Mouse (Mus musculus) ZHBTc4 (cell line): Measurements from ENCODE around the gene Tsnaxip1.
A peak's percentile ranks its signal among the peaks of the same experiment; 100 is the strongest.

Source experiments
- DNase-seq: peaks from one replicate; pipeline ENCODE4 v3.0.0-alpha.2; 2011; ENCODE audit warnings: low read depth, low spot score

Tsnaxip1 gene

GRCm38 (mm10) chr8:105826861-105827848 is at the start of gene Tsnaxip1, which contains the start of gene Ranbp10:
Tsnaxip1 (plus strand) TSS chr8:105827731.
Ranbp10 (minus strand) TSS chr8:105827350.
- peak; percentile 99 for DNase-seq

GRCm38 (mm10) chr8:105777833-105778232 is 49.7 kb upstream of the Tsnaxip1 start:
- DNase-seq: no peak

GRCm38 (mm10) chr8:105780298-105780697 is 47.2 kb upstream of the Tsnaxip1 start:
- no peak for DNase-seq

- DNase-seq: peak; percentile 79
These were observed 39.3 kb upstream of the Tsnaxip1 start for GRCm38 (mm10) chr8:105788241-105788640.

- no peak for DNase-seq
These were observed 38.6 kb upstream of the Tsnaxip1 start for GRCm38 (mm10) chr8:105788927-105789326.

DNA sequence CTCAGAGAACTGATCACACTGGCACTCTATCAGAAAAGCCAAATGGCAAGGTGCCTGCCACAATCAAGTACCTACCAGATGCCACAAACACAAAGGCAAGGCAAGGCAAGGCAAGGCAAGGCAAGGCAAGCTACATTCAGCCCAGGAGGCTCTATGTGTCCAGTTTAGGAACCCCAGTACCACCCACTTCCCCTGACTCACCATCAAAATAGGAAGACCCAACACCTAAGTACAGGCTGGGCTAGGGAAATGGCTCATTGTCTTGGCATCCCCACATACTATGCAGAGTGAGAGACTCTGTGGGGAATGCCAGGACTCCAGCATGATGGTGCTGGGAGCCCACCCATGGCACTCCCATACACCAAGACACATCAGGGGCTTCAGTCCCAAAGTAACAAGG is 37.9 kb upstream of the Tsnaxip1 start:
- DNase-seq: no peak

DNA sequence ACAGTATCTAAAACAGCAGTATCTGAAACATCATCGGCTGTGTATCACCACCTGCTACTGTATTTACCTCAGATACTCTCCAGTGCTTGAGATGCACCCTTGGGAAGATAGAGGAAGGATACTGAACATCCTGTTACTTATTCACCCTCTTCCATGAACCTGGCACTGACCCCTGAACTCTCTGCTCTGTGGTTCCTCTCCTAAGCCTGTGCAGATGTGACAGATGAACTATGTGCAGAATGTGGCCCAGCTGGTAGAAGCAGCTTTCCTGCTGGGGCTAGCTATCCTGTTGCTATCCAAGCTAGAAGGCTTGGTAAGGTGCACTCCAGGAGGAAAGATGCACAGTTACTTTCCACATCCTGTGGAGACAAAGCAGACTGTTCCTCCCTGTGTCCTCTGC is 34.2 kb upstream of the Tsnaxip1 start:
- DNase-seq: no peak

DNA sequence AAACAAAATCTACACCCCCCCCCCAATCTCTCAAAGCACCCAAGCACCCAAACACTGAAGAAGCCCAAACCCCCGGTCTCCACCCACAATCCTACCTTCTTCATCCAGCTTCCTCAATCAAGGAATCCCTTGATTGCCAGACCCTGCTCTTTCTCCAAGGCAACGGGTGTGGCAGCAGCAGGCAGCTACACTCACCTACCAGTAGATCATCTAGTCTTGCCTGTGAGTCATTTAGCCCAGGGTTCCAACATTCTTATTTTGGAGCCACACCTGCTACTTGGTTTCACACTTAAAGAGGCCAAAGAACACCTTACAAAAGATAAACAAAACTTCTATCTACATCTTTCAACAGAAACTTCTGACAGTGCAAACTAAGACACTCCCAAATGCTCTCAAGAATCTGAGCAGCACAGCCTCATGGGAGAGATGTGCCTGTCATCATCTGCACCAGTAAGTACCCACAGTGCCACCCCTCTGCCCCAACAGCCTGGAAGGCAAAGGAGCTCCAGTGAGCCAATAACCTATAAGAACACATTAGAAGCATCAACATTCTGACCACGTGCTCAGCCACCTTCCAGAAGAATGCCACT is 33.4 kb upstream of the Tsnaxip1 start:
- DNase-seq: no peak

DNA sequence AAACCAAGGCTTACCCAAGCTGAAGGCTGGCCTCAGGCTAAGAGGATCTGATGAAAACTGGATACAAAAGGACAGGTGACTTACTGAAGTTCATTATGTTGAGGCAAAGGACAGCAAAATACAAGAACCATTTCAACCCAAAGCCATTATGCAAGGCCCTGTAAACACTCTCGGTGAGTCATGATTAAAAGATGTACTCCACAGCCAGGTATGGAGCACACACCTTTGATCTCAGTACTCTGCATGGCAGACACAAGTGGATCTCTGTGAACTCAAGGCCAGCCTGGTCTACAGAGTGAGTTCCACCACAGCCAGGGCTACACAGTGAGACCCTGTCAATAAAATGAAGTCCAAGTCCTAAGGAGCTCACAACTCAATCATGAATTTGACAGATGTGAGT is 31.7 kb upstream of the Tsnaxip1 start:
- DNase-seq: no peak

- no peak for DNase-seq
These were observed 29.1 kb upstream of the Tsnaxip1 start for GRCm38 (mm10) chr8:105798408-105798807.

- DNase-seq: peak; percentile 64
These were observed 28.3 kb upstream of the Tsnaxip1 start for GRCm38 (mm10) chr8:105799091-105799812.

DNA sequence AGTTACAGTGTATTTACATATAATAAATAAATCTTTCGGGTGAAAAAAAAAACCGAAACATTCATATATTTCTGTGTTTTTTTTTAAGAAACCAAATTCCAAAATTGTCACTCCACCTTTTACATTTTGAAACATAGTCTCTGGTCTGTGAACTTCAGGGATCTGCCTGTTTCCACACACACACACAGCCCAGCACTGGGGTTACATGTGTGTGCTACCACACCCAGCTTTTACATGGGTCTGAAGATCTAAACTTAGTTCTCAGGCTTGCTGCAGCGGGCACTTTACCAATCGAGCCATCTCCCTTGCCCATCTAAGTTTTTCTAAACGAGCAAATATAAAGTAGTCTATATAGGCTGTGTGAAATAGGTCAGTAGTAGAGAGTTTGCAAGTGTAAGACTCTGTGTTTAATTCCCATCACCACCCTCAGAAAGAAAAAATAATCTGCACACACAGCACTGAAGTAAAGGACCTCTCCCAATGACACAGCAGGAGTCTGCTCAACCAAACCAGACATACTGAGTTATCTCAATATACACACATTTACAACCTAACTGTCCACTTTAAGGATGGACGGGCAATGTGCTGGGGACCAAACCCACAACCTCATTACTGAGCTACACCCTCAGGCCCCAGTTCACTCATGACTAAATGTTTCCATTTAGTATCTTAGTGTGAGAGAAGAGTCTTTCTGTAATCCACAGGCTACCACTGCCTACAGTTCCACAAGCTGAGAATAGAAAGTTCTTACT is 26.2 kb upstream of the Tsnaxip1 start:
- DNase-seq: no peak

DNA sequence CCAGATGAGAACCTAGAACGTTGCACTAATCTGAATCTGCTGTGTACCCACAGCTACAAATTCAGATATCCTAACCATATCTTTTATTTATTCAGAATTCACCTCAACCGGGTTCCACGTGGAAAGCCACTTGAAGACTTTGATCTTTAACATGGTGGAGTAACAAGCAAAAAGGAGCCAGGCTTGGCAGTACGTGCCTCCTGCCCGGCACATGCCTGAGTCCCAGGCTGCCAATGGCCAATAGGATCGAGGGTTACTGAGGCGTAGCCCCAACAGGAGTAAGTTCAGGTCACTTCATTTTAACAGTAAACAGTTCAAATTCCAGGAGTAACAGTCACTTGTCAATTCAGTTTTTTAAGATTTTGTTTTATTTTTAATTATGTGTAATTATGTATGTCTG is 22.7 kb upstream of the Tsnaxip1 start:
- no peak for DNase-seq

DNA sequence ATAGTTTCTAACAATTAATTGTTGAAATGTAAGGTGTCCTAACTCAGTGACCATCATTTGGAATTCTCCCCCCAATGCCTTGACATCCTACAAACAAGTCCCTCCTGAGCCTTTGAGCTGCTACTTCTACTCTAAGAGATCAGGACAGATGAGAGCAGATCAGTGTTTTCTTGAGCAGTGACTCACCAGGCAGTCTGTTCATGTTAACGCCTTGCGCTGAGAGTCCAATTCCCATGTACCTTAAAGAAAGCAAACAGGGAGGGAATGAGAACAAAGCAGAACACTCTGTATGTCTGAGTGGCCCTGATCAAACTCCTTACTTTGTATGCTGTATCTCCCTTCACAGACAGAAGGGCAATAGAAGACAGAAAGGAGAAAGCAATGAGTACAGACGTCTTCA is 22.2 kb upstream of the Tsnaxip1 start:
- DNase-seq: no peak

DNA sequence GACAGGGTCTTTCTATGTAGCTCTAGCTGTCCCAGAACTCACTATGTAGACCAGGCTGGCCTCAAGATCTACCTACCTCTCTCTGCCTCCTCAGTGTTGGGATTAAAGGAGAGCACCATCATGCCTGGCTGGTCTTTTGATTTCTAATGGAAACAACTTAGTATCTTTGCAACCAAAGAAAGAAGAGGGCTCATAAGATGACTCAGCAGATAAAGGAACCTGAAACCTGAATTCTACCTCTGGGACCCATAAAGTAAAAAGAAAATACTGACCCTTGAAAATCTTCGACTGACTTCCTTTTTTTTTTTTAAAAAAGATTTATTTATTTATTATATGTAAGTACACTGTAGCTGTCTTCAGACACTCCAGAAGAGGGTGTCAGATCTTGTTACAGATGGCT is 21.6 kb upstream of the Tsnaxip1 start:
- no peak for DNase-seq

- DNase-seq: no peak
These were observed 19.8 kb upstream of the Tsnaxip1 start for GRCm38 (mm10) chr8:105807766-105808165.

DNA sequence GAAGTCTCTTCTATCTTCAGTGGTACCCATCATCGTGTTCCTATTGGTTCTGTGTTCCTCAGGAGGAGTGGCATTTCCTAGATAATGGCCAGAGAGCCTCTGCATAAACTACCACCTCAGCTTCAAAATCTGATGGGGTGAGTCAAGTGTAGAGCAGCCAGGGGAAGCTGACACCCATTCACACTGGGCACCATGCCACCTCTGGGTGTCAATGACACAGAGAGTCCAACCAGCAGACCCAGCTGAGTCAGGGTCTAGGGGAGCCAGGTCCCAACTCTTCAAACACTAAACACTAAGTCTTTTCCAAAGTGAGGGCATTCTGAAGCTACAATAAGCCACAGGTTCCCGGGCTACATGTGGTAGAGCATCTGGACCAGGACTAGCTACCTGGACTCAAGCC is 19.1 kb upstream of the Tsnaxip1 start:
- no peak for DNase-seq

- DNase-seq: no peak
These were observed 17.2 kb upstream of the Tsnaxip1 start for GRCm38 (mm10) chr8:105810245-105810786.

GRCm38 (mm10) chr8:105811061-105811460 is 16.5 kb upstream of the Tsnaxip1 start:
- DNase-seq: no peak

DNA sequence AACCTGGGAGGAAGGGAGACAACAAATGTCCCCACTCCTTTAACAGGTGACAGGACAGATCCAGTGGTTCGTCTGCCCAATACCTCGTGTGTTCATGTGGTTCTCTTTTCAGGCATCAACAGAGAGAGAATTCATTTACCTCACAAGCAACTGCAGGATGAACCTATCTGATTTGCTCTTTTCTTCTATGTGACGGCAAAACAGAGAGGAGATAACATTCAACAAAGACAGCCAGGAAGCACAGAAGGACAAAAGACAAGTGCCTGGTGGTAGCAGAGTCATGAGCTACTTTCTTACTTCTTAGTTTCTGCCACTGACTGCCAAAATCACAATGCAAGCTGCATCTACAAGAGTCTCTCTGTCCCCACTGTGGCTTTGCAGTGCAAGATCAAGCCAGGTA is 16.0 kb upstream of the Tsnaxip1 start:
- no peak for DNase-seq

- DNase-seq: no peak
These were observed 15.0 kb upstream of the Tsnaxip1 start for GRCm38 (mm10) chr8:105812511-105812910.
